Mouse (Mus musculus) heart, embryonic 10.5 days (tissue): ENCODE measurements at regions not wholly inside any gene's neighbourhood (a gene's known extent, or its start where the extent isn't known, plus 50 kb on each side); places are given as distances from the start of the nearest gene placed in this dataset.

ENCODE experiments used
- DNase-seq: peaks from one replicate; pipeline ENCODE4 v3.0.0-alpha.2; 2017; ENCODE audit warnings: low spot score
- H3K27ac ChIP-seq: fragments of 300-500 bp; sonication (generic); 2 replicates; pipeline ENCODE4 v1.5.1; 2016; ENCODE audit warnings: mild to moderate bottlenecking
- H3K27me3 ChIP-seq: fragments of 300-500 bp; sonication (generic); 2 replicates; pipeline ENCODE4 v1.6.1; 2016; ENCODE audit warnings: mild to moderate bottlenecking; ENCODE audit not compliant: poor library complexity, insufficient read depth, severe bottlenecking
- H3K36me3 ChIP-seq: fragments of 300-500 bp; sonication (generic); 2 replicates; pipeline ENCODE4 v1.6.1; 2016; ENCODE audit warnings: mild to moderate bottlenecking, moderate library complexity
- H3K4me1 ChIP-seq: fragments of 300-500 bp; sonication (generic); 2 replicates; pipeline ENCODE4 v1.6.1; 2016; ENCODE audit warnings: mild to moderate bottlenecking
- H3K4me3 ChIP-seq: fragments of 300-500 bp; sonication (generic); 2 replicates; pipeline ENCODE4 v1.5.1; 2016; ENCODE audit warnings: mild to moderate bottlenecking, moderate library complexity
- H3K9me3 ChIP-seq: fragments of 300-500 bp; sonication (generic); 2 replicates; pipeline ENCODE4 v1.6.1; 2016; ENCODE audit warnings: mild to moderate bottlenecking, moderate library complexity
- WGBS: fragments of 180-500 bp; shearing (Covaris S2); methylation state at CpG from one replicate; pipeline ENCODE4 v1.1.7; 2016; 5-methylcytosine and 5-hydroxymethylcytosine counted together

DNA sequence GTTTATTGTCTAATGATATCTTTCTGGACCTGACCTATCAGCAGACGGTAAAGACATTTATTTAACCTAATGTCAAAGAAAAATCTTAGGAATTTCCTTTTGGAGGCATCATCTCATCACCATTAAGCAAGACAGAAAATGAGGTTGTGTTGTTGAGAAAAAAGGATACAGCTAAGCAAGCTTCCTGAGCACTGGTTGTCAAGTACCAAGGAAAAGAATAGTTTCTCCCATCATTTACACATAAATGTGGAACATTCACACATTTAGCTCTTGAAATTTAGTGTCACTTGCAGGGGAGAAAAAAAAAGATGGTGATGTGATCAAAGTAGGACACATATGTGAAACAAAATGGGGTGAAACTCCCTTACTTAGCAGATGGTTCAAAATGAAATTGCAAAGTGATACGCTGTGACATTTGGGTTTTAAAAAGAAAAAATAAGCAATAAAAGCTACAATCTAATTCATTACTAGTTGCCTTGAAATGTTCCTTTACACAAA lies 157.7 kb upstream of the 1700009N14Rik start:
- no peaks in the 10 kb centered on the region for H3K9me3 ChIP-seq
- no peaks in the 10 kb centered on the region for H3K27me3 ChIP-seq
- no peaks in the 10 kb centered on the region for H3K4me1 ChIP-seq
- H3K27ac ChIP-seq = no peak overlapping the region
- no peak overlapping the region for H3K4me3 ChIP-seq
- 66% methylated on average over 2 of the region's 2 CpGs for WGBS
- no peak for DNase-seq
- no peaks in the 10 kb centered on the region for H3K36me3 ChIP-seq

DNA sequence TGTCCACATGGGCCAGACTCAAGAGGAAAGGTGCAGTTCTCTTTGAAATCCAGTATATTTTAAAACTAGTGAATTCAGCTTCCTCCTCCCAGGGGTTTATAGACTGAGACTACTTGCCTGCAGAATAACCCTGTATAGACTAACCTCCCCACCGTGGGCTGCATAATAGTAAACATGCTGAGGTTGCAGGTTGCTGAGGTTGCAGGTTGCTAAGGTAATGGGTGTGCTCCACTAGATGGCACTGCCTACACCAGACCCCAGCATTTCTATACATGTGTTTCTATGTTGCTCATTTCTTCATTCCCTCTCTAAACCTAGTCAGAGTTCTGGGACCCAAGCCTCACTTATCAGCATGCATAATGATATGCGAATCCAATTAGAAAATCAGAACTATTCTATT lies 140.0 kb upstream of the 1700009N14Rik start:
- no peaks in the 10 kb centered on the region for H3K4me1 ChIP-seq
- no peaks in the 10 kb centered on the region for H3K36me3 ChIP-seq
- 49% methylated on average over 2 of the region's 2 CpGs for WGBS

DNA sequence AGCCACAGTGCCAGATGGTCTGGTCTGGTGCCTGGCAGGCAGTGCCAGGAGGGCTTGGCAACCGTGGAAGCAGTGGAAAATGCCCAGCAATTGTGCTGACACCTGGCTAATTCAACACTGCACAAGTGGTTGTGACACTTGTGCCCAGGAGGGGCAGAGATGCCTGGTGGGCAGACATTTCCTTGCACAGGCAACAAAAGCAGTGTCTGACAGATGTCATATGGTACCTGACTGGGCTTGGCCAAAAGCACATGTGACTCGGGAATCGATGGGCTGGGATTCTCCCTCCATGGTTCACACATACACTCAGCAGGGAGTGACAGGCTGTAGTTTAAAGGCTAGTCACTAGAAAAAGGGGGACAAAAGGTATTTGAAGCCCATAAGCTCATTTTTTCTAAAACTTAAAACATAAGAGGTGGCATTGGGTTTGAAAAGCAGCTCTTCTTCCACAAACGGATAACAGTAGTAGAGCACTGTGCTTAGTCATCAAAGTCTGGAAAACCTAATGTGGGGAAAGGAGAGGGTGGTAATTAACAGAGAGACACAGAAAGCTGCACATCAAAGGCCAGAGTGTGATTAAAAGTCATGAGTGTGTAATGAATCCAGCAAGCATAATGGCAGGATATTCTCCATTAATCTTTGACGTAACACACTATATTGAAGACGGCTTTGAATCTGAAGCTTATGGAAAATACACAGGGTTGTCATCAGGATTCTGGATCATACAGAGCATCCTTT lies 105.5 kb upstream of the 1700009N14Rik start:
- H3K4me3 ChIP-seq = no peak overlapping the region
- no peak for DNase-seq
- H3K27me3 ChIP-seq = no peaks in the 10 kb centered on the region
- H3K9me3 ChIP-seq = no peaks in the 10 kb centered on the region
- no peak overlapping the region for H3K27ac ChIP-seq
- H3K36me3 ChIP-seq = no peaks in the 10 kb centered on the region
- no peaks in the 10 kb centered on the region for H3K4me1 ChIP-seq
- WGBS = 79% methylated on average over 6 of the region's 6 CpGs

More for the DNA sequence above, 140.0 kb upstream of the 1700009N14Rik start:
- H3K27ac ChIP-seq = no peak overlapping the region
- no peaks in the 10 kb centered on the region for H3K27me3 ChIP-seq
- H3K4me3 ChIP-seq = no peak overlapping the region
- no peaks in the 10 kb centered on the region for H3K9me3 ChIP-seq
- no peak for DNase-seq

DNA sequence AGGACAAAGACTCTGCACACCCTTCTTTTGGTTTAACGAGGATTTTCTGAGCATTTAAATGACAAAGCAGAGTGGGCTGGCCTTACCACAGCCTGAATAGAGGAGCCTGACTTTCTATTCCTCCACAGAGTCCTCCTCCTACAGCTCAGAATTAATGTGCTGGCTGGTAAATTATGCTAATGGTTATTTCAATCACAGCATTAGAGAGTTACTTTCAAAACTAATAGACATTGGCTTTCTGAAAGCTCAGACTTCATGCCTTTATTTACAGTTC lies 105.0 kb upstream of the 1700009N14Rik start:
- Histone ChIP-seq H3K9me3 (no peaks in the 10 kb centered on the region), H3K4me1 (no peaks in the 10 kb centered on the region), H3K36me3 (no peaks in the 10 kb centered on the region), H3K4me3 (no peak overlapping the region), H3K27ac (no peak overlapping the region), H3K27me3 (no peaks in the 10 kb centered on the region)
- no peak for DNase-seq
- 57% methylated on average over 1 of the region's 1 CpGs for WGBS

DNA sequence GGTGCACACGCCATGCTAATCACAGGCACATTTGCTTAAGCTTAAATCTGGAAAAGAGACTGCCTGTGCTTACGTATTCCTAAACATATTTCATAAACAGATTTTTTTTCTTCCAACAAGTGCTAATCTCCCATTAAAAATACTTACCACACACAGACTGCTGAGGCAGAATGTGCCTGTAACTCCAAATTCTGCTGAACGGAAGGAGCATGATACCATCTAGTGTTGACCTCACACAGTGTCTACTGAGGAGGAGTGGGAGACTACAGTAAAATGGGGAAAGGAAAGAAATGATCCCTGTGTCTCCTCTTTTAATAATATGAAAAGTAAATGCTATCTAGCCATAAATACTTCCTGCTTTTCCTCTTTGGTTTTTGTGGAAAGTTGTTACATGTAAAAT lies 81.9 kb upstream of the 1700009N14Rik start:
- Histone ChIP-seq H3K27ac (no peak overlapping the region), H3K4me3 (no peak overlapping the region), H3K36me3 (no peaks in the 10 kb centered on the region), H3K9me3 (no peaks in the 10 kb centered on the region), H3K27me3 (no peaks in the 10 kb centered on the region), H3K4me1 (no peaks in the 10 kb centered on the region)
- 81% methylated on average over 3 of the region's 3 CpGs for WGBS
- no peak for DNase-seq

DNA sequence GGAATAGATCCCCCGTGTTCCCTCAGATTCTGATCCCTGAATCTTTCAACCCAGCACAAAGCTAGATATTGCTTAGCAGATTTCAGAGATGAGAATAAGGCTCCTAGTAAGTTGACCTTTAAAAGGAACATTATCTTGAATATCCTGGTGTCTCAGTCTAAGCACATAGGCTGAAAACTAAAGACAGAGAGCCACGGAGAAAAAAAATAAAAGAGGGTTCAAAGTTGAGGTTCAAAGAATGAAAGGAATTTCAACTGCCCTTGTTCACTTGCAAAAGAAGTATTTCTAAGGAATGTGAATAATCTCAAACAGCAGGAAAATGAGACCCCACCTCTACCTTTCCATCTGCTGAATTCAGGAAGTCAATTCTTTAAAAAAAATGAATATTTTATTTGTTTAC lies 69.3 kb upstream of the 1700009N14Rik start:
- Histone ChIP-seq H3K36me3 (no peaks in the 10 kb centered on the region), H3K27me3 (no peaks in the 10 kb centered on the region), H3K27ac (no peak overlapping the region), H3K4me1 (peaks cover 4% of the 10 kb centered on the region; the same call in 1 of the 2 replicates), H3K9me3 (no peaks in the 10 kb centered on the region), H3K4me3 (no peak overlapping the region)
- DNase-seq = no peak
- 46% methylated on average over 2 of the region's 2 CpGs for WGBS

DNA sequence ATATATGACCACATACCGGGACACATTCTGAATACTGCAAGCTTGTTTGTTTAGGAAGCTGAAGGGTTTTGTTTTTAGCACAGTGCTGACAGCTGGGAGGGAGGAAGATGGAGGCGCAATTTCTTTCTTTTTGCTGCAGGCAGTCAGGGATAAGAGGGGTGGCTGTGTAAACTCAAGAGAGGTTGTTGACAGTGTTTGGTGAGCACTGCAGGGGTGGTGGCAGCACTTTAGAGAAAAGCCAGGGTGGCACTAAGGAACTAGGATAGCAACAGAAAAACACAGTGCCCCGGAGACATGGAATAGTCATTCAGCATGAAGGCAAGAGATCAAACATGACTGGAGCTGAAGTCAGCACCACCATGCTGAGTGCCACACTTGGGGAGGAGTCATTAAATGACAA lies 51.9 kb upstream of the 1700009N14Rik start:
- Histone ChIP-seq H3K9me3 (no peaks in the 10 kb centered on the region), H3K27me3 (no peaks in the 10 kb centered on the region), H3K4me3 (no peak overlapping the region), H3K36me3 (no peaks in the 10 kb centered on the region), H3K27ac (no peak overlapping the region), H3K4me1 (peaks cover 6% of the 10 kb centered on the region; the same call in 1 of the 2 replicates)
- DNase-seq = peak; percentile 78
- WGBS = 12% methylated on average over 3 of the region's 3 CpGs
